ENCODE assay signal across 9 mouse cellular contexts in genomic region chr15:81008689-81009123, GRCm38 (mm10). TPM values are rescaled to one million over a fixed set of nuclear protein-coding genes. Genes with fewer than 3 reads are reported as not detected.
DNase-seq lines count a peak whose midpoint lies in the region; ATAC-seq and TF ChIP-seq lines count a peak whose summit lies in the region.
"Had no signal": no experiment of that assay in that cellular context is flagged by ENCODE, and none has a peak within 500 bp of the region (broad histone marks: within the 10 kb centered on the region; RNA-seq: fewer than 3 reads in every experiment).

No protein-coding gene starts in this region.

- H3K4me3 ChIP-seq in kidney, embryonic 16.5 days (ENCODE audit: low read length), result no peak overlapping the region
- no peak overlapping the region for H3K4me3 ChIP-seq in C2C12 (ENCODE audit: insufficient read depth, poor library complexity, severe bottlenecking)
- no peak overlapping the region for H3K4me3 ChIP-seq in liver, embryonic 16.5 days (ENCODE audit: low read depth, low read length)
- H3K4me3 ChIP-seq in heart, embryonic 12.5 days, result no peak overlapping the region
- H3K4me3 ChIP-seq: myocyte had no signal

- WGBS in kidney, embryonic 16.5 days, result 63% methylated on average over 10 of the region's 10 CpGs
- 61% methylated on average over 10 of the region's 10 CpGs for WGBS in liver, embryonic 16.5 days (ENCODE audit: insufficient replicate concordance)
- 55% methylated on average over 10 of the region's 10 CpGs for WGBS in heart, embryonic 12.5 days

- H3K79me2 ChIP-seq in C2C12 (ENCODE audit: control insufficient read depth, insufficient read depth), result no peaks in the 10 kb centered on the region

- H3K4me1 ChIP-seq in kidney, embryonic 16.5 days (ENCODE audit: insufficient read depth, low read length), result peaks cover 3% of the 10 kb centered on the region; the same call in 1 of the 2 replicates
- no peaks in the 10 kb centered on the region for H3K4me1 ChIP-seq in liver, embryonic 16.5 days (ENCODE audit: control insufficient read depth, low read depth, low read length)
- no peaks in the 10 kb centered on the region for H3K4me1 ChIP-seq in heart, embryonic 12.5 days (replicated peaks)

- peak; percentile 22 for DNase-seq in kidney, adult 18-20 months
- DNase-seq in R1 (ENCODE audit: low read depth, low spot score), result peak; percentile 85
- DNase-seq in cerebellum, adult 9-11 months, result no peak
- DNase-seq in urinary bladder, postnatal 4 days (ENCODE audit: low spot score in 2 of 2), result no peak

- peak; percentile 33 for TF ChIP-seq CTCF in C2C12 (IDR thresholded peaks at IDR 0.05; ENCODE audit: control insufficient read depth, insufficient read depth, insufficient read length)

- H3K27me3 ChIP-seq in kidney, embryonic 16.5 days (ENCODE audit: insufficient read depth, low read length), result no peaks in the 10 kb centered on the region
- no peaks in the 10 kb centered on the region for H3K27me3 ChIP-seq in C2C12 (ENCODE audit: control insufficient read depth, insufficient read depth, insufficient read length)
- H3K27me3 ChIP-seq in liver, embryonic 16.5 days (ENCODE audit: control insufficient read depth, insufficient read depth, low read depth, low read length), result no peaks in the 10 kb centered on the region
- H3K27me3 ChIP-seq in heart, embryonic 12.5 days (replicated peaks), result no peaks in the 10 kb centered on the region

- no peak for ATAC-seq in kidney, embryonic 16.5 days (ENCODE audit: low FRiP score, low TSS enrichment)
- ATAC-seq in liver, embryonic 16.5 days (ENCODE audit: low read depth), result 0 out of 2 replicates have a peak, but pooled peaks have one; percentile 3
- ATAC-seq in heart, embryonic 12.5 days (ENCODE audit: insufficient number of reproducible peaks, low FRiP score), result no peak

- no peaks in the 10 kb centered on the region for H3K9me3 ChIP-seq in kidney, embryonic 16.5 days (ENCODE audit: low read length)
- no peaks in the 10 kb centered on the region for H3K9me3 ChIP-seq in liver, embryonic 16.5 days (replicated peaks; ENCODE audit: control insufficient read depth, low read length)
- H3K9me3 ChIP-seq in heart, embryonic 12.5 days (replicated peaks), result no peaks in the 10 kb centered on the region

- H3K79me3 ChIP-seq in C2C12 (ENCODE audit: low read depth), result no peaks in the 10 kb centered on the region

- H3K4me2 ChIP-seq in kidney, embryonic 16.5 days (replicated peaks; ENCODE audit: low read depth, low read length), result no peak overlapping the region
- no peak overlapping the region for H3K4me2 ChIP-seq in liver, embryonic 16.5 days (ENCODE audit: low read depth, low read length)
- no peak overlapping the region for H3K4me2 ChIP-seq in heart, embryonic 12.5 days

- no peak overlapping the region for H3K9ac ChIP-seq in kidney, embryonic 16.5 days (replicated peaks; ENCODE audit: low read length)
- H3K9ac ChIP-seq in liver, embryonic 16.5 days (ENCODE audit: low read depth, low read length), result no peak overlapping the region
- no peak overlapping the region for H3K9ac ChIP-seq in heart, embryonic 12.5 days

- no peak overlapping the region for H3ac ChIP-seq in C2C12 (ENCODE audit: control insufficient read depth, insufficient read length, low read depth)

- peaks cover 26% of the 10 kb centered on the region; the same call in 1 of the 2 replicates for H3K36me3 ChIP-seq in kidney, embryonic 16.5 days (ENCODE audit: insufficient read depth, low read length)
- peaks cover 57% of the 10 kb centered on the region for H3K36me3 ChIP-seq in C2C12 (ENCODE audit: control insufficient read depth, insufficient read depth)
- H3K36me3 ChIP-seq in liver, embryonic 16.5 days (ENCODE audit: control insufficient read depth, insufficient read depth), result 0 out of 2 replicates have a peak, but pooled peaks cover 2% of the 10 kb centered on the region
- H3K36me3 ChIP-seq in heart, embryonic 12.5 days, result peaks cover 67% of the 10 kb centered on the region

- H3K27ac ChIP-seq in kidney, embryonic 16.5 days (ENCODE audit: low read length), result no peak overlapping the region
- H3K27ac ChIP-seq in liver, embryonic 16.5 days (ENCODE audit: low read length), result no peak overlapping the region
- no peak overlapping the region for H3K27ac ChIP-seq in heart, embryonic 12.5 days (ENCODE audit: poor library complexity, severe bottlenecking)

TF ChIP-seq in C2C12, 6 proteins besides CTCF, POLR2A, EP300 and RAD21:
- TF ChIP-seq MYOG (IDR thresholded peaks at IDR 0.05; ENCODE audit: control insufficient read depth, extremely low read depth, insufficient read length) (no peak), FOSL1 (IDR thresholded peaks at IDR 0.05; ENCODE audit: insufficient read depth, low read length, poor library complexity, severe bottlenecking) (no peak), MYOD1 (IDR thresholded peaks at IDR 0.05; ENCODE audit: control insufficient read depth, insufficient read length, low read depth) (no peak), MAX (IDR thresholded peaks at IDR 0.05) (no peak), CEBPB (IDR thresholded peaks at IDR 0.05; ENCODE audit: low read depth) (no peak), USF1 (IDR thresholded peaks at IDR 0.05; ENCODE audit: low read depth) (no peak)

RNA-seq across cellular contexts. Expression of gene Sgsm3, which starts 31.1 kb away (rescaled TPM):
- 33.9 and 35.2 TPM in 2 replicates for polyA plus RNA-seq in kidney, embryonic 16.5 days (2015; fragmentation: Nextera tagmentation; extraction: Ambion mirVana)
- polyA plus RNA-seq in C2C12 (2012; fragmentation: generic; extraction: Trizol), result 27.0 TPM
- polyA plus RNA-seq in liver, embryonic 16.5 days (2015; fragmentation: Nextera tagmentation; extraction: Ambion mirVana), result 7.9 TPM in 2 replicates
- polyA plus RNA-seq in heart, embryonic 12.5 days (2016; fragmentation: Nextera tagmentation; extraction: Ambion mirVana), result 15.7 and 19.0 TPM in 2 replicates

Comparison
In these comparisons a context has a peak if more than half of its experiments do, and no peak if none do; other contexts are left out.
1. DNase-seq: peak in kidney, adult 18-20 months (single experiment) and R1 (single experiment); none in cerebellum, adult 9-11 months (single experiment) and urinary bladder, postnatal 4 days (0 of 2).